Mouse (Mus musculus) hematopoietic stem cell, adult 5-6 weeks (primary cell): ENCODE measurements around the gene Sik2. TPM values are rescaled to one million over a fixed set of nuclear protein-coding genes. Genes with fewer than 3 reads are reported as not detected.

ENCODE experiments used
- total RNA-seq: library from RNA; stranded (forward); fragments of 172-1452, 232-1000 nt; gene quantifications from 2 replicates; pipeline ENCODE4 v1.2.3, GENCODE M21; 2017

Gene Sik2
- total RNA-seq, 1 experiment from 2014 or later: 20.9 TPM

Other genes with a start within 250 kb of the Sik2 start
- gene Fdxacb1, start 240.8 kb downstream of the Sik2 start, total RNA-seq: 8.8 and 8.9 TPM in 2 replicates
- gene Alg9, start 234.1 kb downstream of the Sik2 start, total RNA-seq: 18.0 and 18.2 TPM in 2 replicates
- 22.5 and 37.0 TPM in 2 replicates for gene 1110032A03Rik, start 233.6 kb downstream of the Sik2 start, total RNA-seq
- 38.7 and 40.3 TPM in 2 replicates for gene Ppp2r1b, start 163.8 kb downstream of the Sik2 start, total RNA-seq
- not detected in 2 replicates for gene Btg4, start 51.8 kb upstream of the Sik2 start, total RNA-seq
- gene Layn, start 68.0 kb upstream of the Sik2 start, total RNA-seq: 29.4 and 44.9 TPM in 2 replicates
- not detected in 2 replicates for gene 4833427G06Rik, start 93.0 kb upstream of the Sik2 start, total RNA-seq
- gene Gm32742, start 156.4 kb upstream of the Sik2 start, total RNA-seq: 0.19 and 0.25 TPM in 2 replicates
- gene Pou2af1, start 204.6 kb upstream of the Sik2 start, total RNA-seq: 0.45 and 0.81 TPM in 2 replicates